Mouse (Mus musculus) megakaryocyte, embryonic 14.5 days (primary cell): ENCODE data around the gene Hcn3.

ENCODE experiments used
- FLI1 ChIP-seq: IDR thresholded peaks from 2 replicates; pipeline ENCODE4 v1.6.1; 2012; ENCODE audit warnings: low read length, inconsistent platforms, mixed read lengths
- GATA1 ChIP-seq: IDR thresholded peaks from 3 replicates; pipeline ENCODE4 v1.6.1; 2012; ENCODE audit warnings: mixed read lengths, low read length, inconsistent platforms, borderline replicate concordance

GRCm38 (mm10) chr3:89187197-89187596, 27.2 kb upstream of the Hcn3 start:
- TF ChIP-seq GATA1 (no peak), FLI1 (no peak)
